Mouse (Mus musculus): ENCODE results near the gene Rin3. TPM values are rescaled to one million over a fixed set of nuclear protein-coding genes. Genes with fewer than 3 reads are reported as not detected.

The Rin3 gene
- total RNA-seq, 1 experiment from 2014 or later: 19.3 TPM

- DNase-seq: no peak
Measured at GRCm38 (mm10) chr12:102372322-102372721, 89.5 kb downstream of the Rin3 start.

GRCm38 (mm10) chr12:102382180-102382579 is 99.3 kb downstream of the Rin3 start:
- DNase-seq: no peak

- no peak for DNase-seq
Measured at GRCm38 (mm10) chr12:102383288-102383687, 100.4 kb downstream of the Rin3 start.

- peak; percentile 46 for DNase-seq
Measured at GRCm38 (mm10) chr12:102384819-102385218, 102.0 kb downstream of the Rin3 start.

- DNase-seq: peak; percentile 91
Measured at GRCm38 (mm10) chr12:102387219-102387917, 104.5 kb downstream of the Rin3 start.

GRCm38 (mm10) chr12:102390042-102390441 is 107.2 kb downstream of the Rin3 start:
- DNase-seq: no peak

GRCm38 (mm10) chr12:102391109-102391508 is 108.3 kb downstream of the Rin3 start:
- no peak for DNase-seq

GRCm38 (mm10) chr12:102391982-102392381 is 109.1 kb downstream of the Rin3 start:
- DNase-seq: peak; percentile 46

GRCm38 (mm10) chr12:102394496-102394895 is 111.6 kb downstream of the Rin3 start:
- DNase-seq: peak; percentile 28

- DNase-seq: no peak
Measured at GRCm38 (mm10) chr12:102395537-102395936, 112.7 kb downstream of the Rin3 start.

- DNase-seq: no peak
Measured at GRCm38 (mm10) chr12:102395998-102396991, 113.4 kb downstream of the Rin3 start.

GRCm38 (mm10) chr12:102398588-102398987 is 115.7 kb downstream of the Rin3 start:
- peak; percentile 50 for DNase-seq

- DNase-seq: no peak
Measured at GRCm38 (mm10) chr12:102413171-102413570, 130.3 kb downstream of the Rin3 start.

GRCm38 (mm10) chr12:102414686-102415085 is 131.8 kb downstream of the Rin3 start:
- no peak for DNase-seq

- DNase-seq: peak; percentile 44
Measured at GRCm38 (mm10) chr12:102416391-102416837, 133.6 kb downstream of the Rin3 start.

- DNase-seq: no peak
Measured at GRCm38 (mm10) chr12:102416955-102417510, 134.2 kb downstream of the Rin3 start.

- DNase-seq: no peak
Measured at GRCm38 (mm10) chr12:102417701-102418100, 134.9 kb downstream of the Rin3 start.

- DNase-seq: no peak
Measured at GRCm38 (mm10) chr12:102419544-102419943, 136.7 kb downstream of the Rin3 start.

GRCm38 (mm10) chr12:102420168-102420890 is 137.5 kb downstream of the Rin3 start:
- DNase-seq: no peak

- peak; percentile 74 for DNase-seq
Measured at GRCm38 (mm10) chr12:102422065-102422464, 139.2 kb downstream of the Rin3 start.

- DNase-seq: no peak
Measured at GRCm38 (mm10) chr12:102422623-102423320, 139.9 kb downstream of the Rin3 start.
